Mouse (Mus musculus): Measurements from ENCODE around the gene Sorl1. TPM values are rescaled to one million over a fixed set of nuclear protein-coding genes. Genes with fewer than 3 reads are reported as not detected.

Sorl1 gene
- polyA plus RNA-seq, 1 experiment from 2014 or later: 7.6 TPM

DNA sequence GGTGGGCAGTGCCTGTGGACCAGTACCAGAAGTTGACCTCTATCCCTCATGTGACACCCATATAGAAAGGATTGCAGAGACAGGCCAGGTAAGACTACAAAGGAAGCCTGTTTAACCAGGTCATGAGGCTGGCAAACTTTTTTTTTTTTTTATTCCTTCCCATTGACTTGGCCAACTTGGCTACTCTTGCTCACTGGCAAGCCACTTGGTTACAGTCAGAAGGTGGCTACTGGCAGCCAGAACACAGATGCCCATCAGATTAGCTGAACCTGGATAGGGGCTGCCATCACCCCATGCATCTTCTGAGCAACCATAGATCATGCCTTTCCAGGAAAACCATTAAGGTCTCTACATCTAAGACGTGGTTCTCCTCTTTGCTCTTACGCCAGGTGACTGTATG lies 31.3 kb downstream of the Sorl1 start:
- Histone ChIP-seq H3K4me1 (replicated peaks; ENCODE audit: control insufficient read depth, insufficient read depth, low read length) (no peaks in the 10 kb centered on the region), H3K27ac (ENCODE audit: low read depth, low read length) (no peak overlapping the region), H3K9ac (ENCODE audit: low read depth, low read length) (no peak overlapping the region), H3K4me3 (ENCODE audit: low read depth, low read length) (no peak overlapping the region), H3K36me3 (ENCODE audit: control insufficient read depth, insufficient read depth, low read length) (no peaks in the 10 kb centered on the region), H3K4me2 (replicated peaks; ENCODE audit: low read depth, low read length) (no peak overlapping the region), H3K9me3 (ENCODE audit: control insufficient read depth, low read length) (no peaks in the 10 kb centered on the region), H3K27me3 (ENCODE audit: control insufficient read depth, insufficient read depth, low read length) (no peaks in the 10 kb centered on the region)
- no peak for ATAC-seq (ENCODE audit: low FRiP score)
- no peak for DNase-seq (ENCODE audit: low spot score)
- 94% methylated on average over 2 of the region's 2 CpGs for WGBS

DNA sequence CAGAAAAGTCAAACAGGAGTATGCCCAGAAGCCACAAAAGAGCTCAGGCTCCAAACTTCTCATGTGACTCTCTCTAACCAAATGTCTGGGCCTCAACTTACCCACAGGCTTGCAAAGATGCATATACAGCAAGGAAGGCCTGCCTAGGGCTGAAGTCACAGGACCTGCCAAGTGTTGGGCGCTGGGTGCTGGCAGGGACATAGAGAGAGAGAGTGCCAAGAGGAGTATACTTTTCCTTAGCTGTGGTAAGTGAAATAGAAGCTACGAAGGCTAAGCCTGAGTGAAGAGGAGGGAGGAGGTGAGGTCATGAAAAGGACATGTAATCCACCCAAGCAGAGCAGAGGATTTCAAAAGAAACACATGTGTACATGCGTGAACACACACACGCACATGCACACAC lies 32.5 kb downstream of the Sorl1 start:
- H3K36me3 ChIP-seq (ENCODE audit: control insufficient read depth, insufficient read depth, low read length): no peaks in the 10 kb centered on the region
- DNase-seq (ENCODE audit: low spot score) (no peak), ATAC-seq (ENCODE audit: low FRiP score) (no peak)
- H3K4me2 ChIP-seq (replicated peaks; ENCODE audit: low read depth, low read length): no peak overlapping the region
- no peak overlapping the region for H3K4me3 ChIP-seq (ENCODE audit: low read depth, low read length)
- no peaks in the 10 kb centered on the region for H3K4me1 ChIP-seq (replicated peaks; ENCODE audit: control insufficient read depth, insufficient read depth, low read length)
- H3K9me3 ChIP-seq (ENCODE audit: control insufficient read depth, low read length): no peaks in the 10 kb centered on the region
- H3K27ac ChIP-seq (ENCODE audit: low read depth, low read length): no peak overlapping the region
- H3K27me3 ChIP-seq (ENCODE audit: control insufficient read depth, insufficient read depth, low read length): no peaks in the 10 kb centered on the region
- WGBS: 98% methylated on average over 4 of the region's 4 CpGs
- no peak overlapping the region for H3K9ac ChIP-seq (ENCODE audit: low read depth, low read length)

DNA sequence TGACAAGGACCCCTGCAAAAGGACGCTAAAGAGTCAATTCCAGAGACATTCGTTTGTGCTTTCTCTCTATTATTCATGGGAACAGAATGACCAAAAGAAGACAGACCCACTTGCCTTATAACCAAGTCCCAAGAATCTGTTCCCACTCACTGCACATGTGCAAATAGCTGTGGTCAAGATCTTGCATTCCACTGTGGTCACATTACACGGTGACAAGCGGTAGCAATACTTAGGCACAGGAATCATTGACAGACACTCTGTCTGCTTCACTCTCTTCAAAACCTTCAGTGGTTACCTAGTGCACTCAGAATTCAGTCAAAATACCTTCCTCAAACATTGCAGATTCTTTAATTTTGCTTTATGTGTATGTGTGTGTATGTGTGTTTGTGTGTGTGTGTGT lies 36.2 kb downstream of the Sorl1 start:
- no peaks in the 10 kb centered on the region for H3K9me3 ChIP-seq (ENCODE audit: control insufficient read depth, low read length)
- no peaks in the 10 kb centered on the region for H3K4me1 ChIP-seq (replicated peaks; ENCODE audit: control insufficient read depth, insufficient read depth, low read length)
- no peak overlapping the region for H3K27ac ChIP-seq (ENCODE audit: low read depth, low read length)
- H3K9ac ChIP-seq (ENCODE audit: low read depth, low read length): no peak overlapping the region
- H3K4me2 ChIP-seq (replicated peaks; ENCODE audit: low read depth, low read length): no peak overlapping the region
- H3K27me3 ChIP-seq (ENCODE audit: control insufficient read depth, insufficient read depth, low read length): no peaks in the 10 kb centered on the region
- H3K4me3 ChIP-seq (ENCODE audit: low read depth, low read length): no peak overlapping the region
- ATAC-seq (ENCODE audit: low FRiP score) (no peak), DNase-seq (ENCODE audit: low spot score) (no peak)
- WGBS: 76% methylated on average over 4 of the region's 4 CpGs
- H3K36me3 ChIP-seq (ENCODE audit: control insufficient read depth, insufficient read depth, low read length): no peaks in the 10 kb centered on the region

DNA sequence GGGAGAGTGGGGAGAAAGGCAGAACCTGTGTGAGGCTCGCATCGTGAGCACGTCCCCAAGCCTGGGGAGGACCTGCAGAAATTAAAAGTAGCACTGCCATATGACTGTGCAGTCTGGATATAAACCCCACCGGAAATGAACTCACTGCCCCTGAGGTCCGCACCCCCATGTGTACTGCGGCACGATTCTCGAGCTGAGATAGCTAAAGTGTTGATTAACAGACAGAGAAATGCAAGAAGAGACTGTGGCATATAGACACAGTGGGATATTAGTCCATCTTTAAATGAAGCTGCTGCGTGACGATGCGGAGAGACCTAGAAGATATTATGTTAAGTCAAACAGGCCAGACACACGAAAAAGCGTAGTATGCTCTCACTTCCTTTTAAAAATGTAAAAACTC lies 38.1 kb downstream of the Sorl1 start:
- Histone ChIP-seq H3K9ac (ENCODE audit: low read depth, low read length) (no peak overlapping the region), H3K9me3 (ENCODE audit: control insufficient read depth, low read length) (no peaks in the 10 kb centered on the region), H3K4me2 (replicated peaks; ENCODE audit: low read depth, low read length) (no peak overlapping the region), H3K27ac (ENCODE audit: low read depth, low read length) (no peak overlapping the region), H3K27me3 (ENCODE audit: control insufficient read depth, insufficient read depth, low read length) (no peaks in the 10 kb centered on the region), H3K36me3 (ENCODE audit: control insufficient read depth, insufficient read depth, low read length) (no peaks in the 10 kb centered on the region), H3K4me1 (replicated peaks; ENCODE audit: control insufficient read depth, insufficient read depth, low read length) (no peaks in the 10 kb centered on the region), H3K4me3 (ENCODE audit: low read depth, low read length) (no peak overlapping the region)
- WGBS: 95% methylated on average over 13 of the region's 13 CpGs
- DNase-seq (ENCODE audit: low spot score) (no peak), ATAC-seq (ENCODE audit: low FRiP score) (no peak)

DNA sequence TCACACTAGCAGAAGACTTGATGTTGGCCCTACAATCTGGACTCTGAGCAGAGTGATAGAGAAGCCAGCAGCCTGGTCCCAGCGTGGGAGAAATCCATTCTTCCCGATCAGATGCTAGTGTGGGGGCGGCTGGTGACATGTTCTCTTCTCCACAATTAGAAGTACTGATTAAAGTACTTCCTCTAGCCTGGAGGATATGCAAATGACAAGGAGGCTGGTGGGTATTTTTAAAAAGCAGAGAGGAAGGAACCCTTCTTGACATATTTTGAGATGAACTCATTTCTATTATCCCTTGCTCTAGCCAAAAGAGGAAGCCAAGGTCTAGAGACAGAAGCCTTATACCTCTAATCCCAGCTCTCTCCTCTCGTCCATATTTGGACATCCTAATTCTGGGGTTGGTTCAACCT lies 40.4 kb downstream of the Sorl1 start:
- Histone ChIP-seq H3K27me3 (ENCODE audit: control insufficient read depth, insufficient read depth, low read length) (no peaks in the 10 kb centered on the region), H3K4me3 (ENCODE audit: low read depth, low read length) (no peak overlapping the region), H3K9ac (ENCODE audit: low read depth, low read length) (no peak overlapping the region), H3K36me3 (ENCODE audit: control insufficient read depth, insufficient read depth, low read length) (no peaks in the 10 kb centered on the region), H3K27ac (ENCODE audit: low read depth, low read length) (no peak overlapping the region), H3K9me3 (ENCODE audit: control insufficient read depth, low read length) (no peaks in the 10 kb centered on the region), H3K4me1 (replicated peaks; ENCODE audit: control insufficient read depth, insufficient read depth, low read length) (no peaks in the 10 kb centered on the region), H3K4me2 (replicated peaks; ENCODE audit: low read depth, low read length) (no peak overlapping the region)
- ATAC-seq (ENCODE audit: low FRiP score): no peak
- WGBS: 90% methylated on average over 4 of the region's 4 CpGs
- DNase-seq (ENCODE audit: low spot score): no peak

GRCm38 (mm10) chr9:42081681-42082530 lies 42.2 kb downstream of the Sorl1 start:
- Histone ChIP-seq H3K9ac (ENCODE audit: low read depth, low read length) (no peak overlapping the region), H3K27me3 (ENCODE audit: control insufficient read depth, insufficient read depth, low read length) (no peaks in the 10 kb centered on the region), H3K27ac (ENCODE audit: low read depth, low read length) (no peak overlapping the region), H3K4me2 (replicated peaks; ENCODE audit: low read depth, low read length) (no peak overlapping the region), H3K4me1 (replicated peaks; ENCODE audit: control insufficient read depth, insufficient read depth, low read length) (no peaks in the 10 kb centered on the region), H3K9me3 (ENCODE audit: control insufficient read depth, low read length) (no peaks in the 10 kb centered on the region), H3K36me3 (ENCODE audit: control insufficient read depth, insufficient read depth, low read length) (no peaks in the 10 kb centered on the region), H3K4me3 (ENCODE audit: low read depth, low read length) (no peak overlapping the region)
- DNase-seq (ENCODE audit: low spot score): no peak
- 92% methylated on average over 29 of the region's 29 CpGs for WGBS
- ATAC-seq (ENCODE audit: low FRiP score): no peak

DNA sequence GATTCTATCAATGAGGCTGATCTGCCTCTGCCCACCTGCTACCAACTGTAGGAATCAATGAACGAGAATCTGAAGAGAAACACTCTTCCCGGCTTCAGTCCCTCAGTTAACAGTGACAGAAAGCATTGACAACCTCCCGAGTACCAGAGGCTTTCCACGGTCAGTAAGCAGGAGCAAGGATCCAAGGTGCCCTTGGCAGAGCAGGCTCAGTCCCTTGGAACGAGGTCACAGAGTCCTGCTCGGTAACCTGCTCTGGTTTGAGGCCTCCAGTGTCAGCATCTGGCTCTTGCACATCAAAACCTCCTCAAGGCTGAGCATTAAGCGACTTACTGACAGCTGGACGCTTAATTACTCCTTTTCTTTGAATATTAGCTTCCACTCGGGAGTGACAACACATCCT lies 43.4 kb downstream of the Sorl1 start:
- Histone ChIP-seq H3K4me1 (replicated peaks; ENCODE audit: control insufficient read depth, insufficient read depth, low read length) (no peaks in the 10 kb centered on the region), H3K9ac (ENCODE audit: low read depth, low read length) (no peak overlapping the region), H3K27ac (ENCODE audit: low read depth, low read length) (no peak overlapping the region), H3K27me3 (ENCODE audit: control insufficient read depth, insufficient read depth, low read length) (no peaks in the 10 kb centered on the region), H3K9me3 (ENCODE audit: control insufficient read depth, low read length) (no peaks in the 10 kb centered on the region), H3K36me3 (ENCODE audit: control insufficient read depth, insufficient read depth, low read length) (no peaks in the 10 kb centered on the region), H3K4me2 (replicated peaks; ENCODE audit: low read depth, low read length) (no peak overlapping the region), H3K4me3 (ENCODE audit: low read depth, low read length) (no peak overlapping the region)
- DNase-seq (ENCODE audit: low spot score) (no peak), ATAC-seq (ENCODE audit: low FRiP score) (no peak)
- WGBS: 80% methylated on average over 9 of the region's 9 CpGs

DNA sequence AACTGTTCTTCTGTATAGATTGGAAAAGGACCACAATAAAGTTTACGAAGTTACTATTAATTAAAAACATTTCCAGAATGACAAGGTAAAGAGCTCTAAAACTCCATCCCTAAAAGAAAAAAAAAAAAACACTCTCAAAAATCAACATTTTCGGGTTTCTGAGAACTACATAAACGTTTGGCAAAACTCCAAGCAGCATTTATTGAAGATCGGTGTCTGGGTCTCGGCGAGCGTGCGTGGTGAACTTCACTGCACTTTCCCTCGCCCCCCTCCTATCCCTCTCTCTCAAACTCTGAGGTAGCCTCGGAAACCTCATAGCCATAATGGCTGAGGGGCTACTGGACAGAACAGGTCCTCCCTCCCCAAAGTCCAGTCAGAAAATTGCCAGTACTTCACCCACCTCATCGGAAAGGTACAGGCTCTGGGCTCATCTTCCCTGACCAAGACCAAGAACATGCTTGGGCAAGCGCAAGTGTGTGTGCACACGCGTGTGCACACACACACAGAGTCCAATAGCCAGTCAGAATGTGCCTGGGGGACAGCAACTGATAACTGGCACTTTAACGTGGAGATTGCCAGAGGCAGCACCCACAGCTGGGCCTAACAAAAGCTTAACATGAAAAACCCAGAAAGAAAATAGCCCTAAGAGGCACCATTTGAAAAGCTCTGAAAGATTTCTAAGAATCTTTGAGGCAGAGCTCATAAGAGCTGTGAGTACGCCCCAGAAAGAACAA lies 46.8 kb downstream of the Sorl1 start:
- H3K27me3 ChIP-seq (ENCODE audit: control insufficient read depth, insufficient read depth, low read length): no peaks in the 10 kb centered on the region
- H3K36me3 ChIP-seq (ENCODE audit: control insufficient read depth, insufficient read depth, low read length): no peaks in the 10 kb centered on the region
- no peak overlapping the region for H3K4me2 ChIP-seq (replicated peaks; ENCODE audit: low read depth, low read length)
- no peak overlapping the region for H3K27ac ChIP-seq (ENCODE audit: low read depth, low read length)
- H3K4me1 ChIP-seq (replicated peaks; ENCODE audit: control insufficient read depth, insufficient read depth, low read length): no peaks in the 10 kb centered on the region
- ATAC-seq (ENCODE audit: low FRiP score): no peak
- no peak for DNase-seq (ENCODE audit: low spot score)
- WGBS: 91% methylated on average over 16 of the region's 16 CpGs
- H3K9me3 ChIP-seq (ENCODE audit: control insufficient read depth, low read length): no peaks in the 10 kb centered on the region
- no peak overlapping the region for H3K4me3 ChIP-seq (ENCODE audit: low read depth, low read length)
- H3K9ac ChIP-seq (ENCODE audit: low read depth, low read length): no peak overlapping the region
